Mouse (Mus musculus) MEL (cell line): ENCODE measurements at regions not wholly inside any gene's neighbourhood (a gene's known extent, or its start where the extent isn't known, plus 50 kb on each side); places are given as distances from the start of the nearest gene placed in this dataset.
"Not testable (repeated sequence)": the region's sequence is repeated elsewhere in the genome, so short reads cannot be mapped to it uniquely, and the experiment has no call there.

Source experiments
- DNase-seq: peaks from one replicate; pipeline ENCODE4 v3.0.0; 2011; ENCODE audit warnings: low read depth, low spot score
- H3K27ac ChIP-seq: 2 replicates; pipeline ENCODE4 v1.5.1; 2012; ENCODE audit warnings: low read depth, mild to moderate bottlenecking, control low read depth, low read length, moderate library complexity; ENCODE audit not compliant: control insufficient read depth
- H3K27me3 ChIP-seq, 2 experiments: fragments of 150-350 bp in 1 of 2; sonication (generic) in 1 of 2; 2 replicates each; pipeline ENCODE4 v1.6.1; 2012; ENCODE audit warnings: low read length in 2 of 2, mild to moderate bottlenecking in 2 of 2, improper control_type of control experiment in 1 of 2, moderate library complexity in 1 of 2; ENCODE audit not compliant: insufficient read depth in 2 of 2, control insufficient read depth in 1 of 2
- H3K36me3 ChIP-seq, 2 experiments: 2 replicates each; pipeline ENCODE4 v1.6.1; 2012 to 2014; ENCODE audit warnings: low read length in 2 of 2, improper control_type of control experiment in 1 of 2, inconsistent platforms in 1 of 2, mild to moderate bottlenecking in 1 of 2; ENCODE audit not compliant: insufficient read depth in 2 of 2, control insufficient read depth in 1 of 2
- H3K4me1 ChIP-seq, 2 experiments: fragments of 150-350 bp in 1 of 2; sonication (generic) in 1 of 2; 2 replicates each; pipeline ENCODE4 v1.6.1; 2012; ENCODE audit warnings: low read length in 2 of 2, improper control_type of control experiment in 1 of 2, mild to moderate bottlenecking in 1 of 2; ENCODE audit not compliant: insufficient read depth in 2 of 2, control insufficient read depth in 1 of 2
- H3K4me3 ChIP-seq, 2 experiments: fragments of 150-350 bp in 1 of 2; sonication (generic) in 1 of 2; 2 replicates each; pipeline ENCODE4 v1.5.1; 2012; ENCODE audit warnings: low read depth in 2 of 2, low read length in 2 of 2, mild to moderate bottlenecking in 2 of 2, moderate library complexity in 2 of 2, control low read depth in 1 of 2, improper control_type of control experiment in 1 of 2; ENCODE audit not compliant: control insufficient read depth in 1 of 2, insufficient read depth in 1 of 2
- H3K79me2 ChIP-seq: 2 replicates; pipeline ENCODE4 v1.6.1; 2012; ENCODE audit warnings: mild to moderate bottlenecking, low read length, moderate library complexity; ENCODE audit not compliant: control insufficient read depth, poor library complexity, insufficient read depth
- H3K9ac ChIP-seq: 2 replicates; pipeline ENCODE4 v1.6.1; 2012; ENCODE audit warnings: low read depth, mild to moderate bottlenecking, control low read depth, low read length, moderate library complexity; ENCODE audit not compliant: control insufficient read depth, poor library complexity, severe bottlenecking
- H3K9me3 ChIP-seq: fragments of 150-350 bp; sonication (generic); replicated peaks from 2 replicates; pipeline ENCODE4 v1.6.1; 2012; ENCODE audit warnings: mild to moderate bottlenecking, low read length, improper control_type of control experiment, moderate library complexity; ENCODE audit not compliant: insufficient read depth
- BHLHE40 ChIP-seq: IDR thresholded peaks from 2 replicates; pipeline ENCODE4 v1.6.1; 2012; ENCODE audit warnings: low read depth, mild to moderate bottlenecking, inconsistent platforms, low read length, improper control_type of control experiment, borderline replicate concordance
- E2F4 ChIP-seq: IDR thresholded peaks from 2 replicates; pipeline ENCODE4 v1.6.1; 2011; ENCODE audit warnings: low read depth, low read length, improper control_type of control experiment, borderline replicate concordance
- HCFC1 ChIP-seq: IDR thresholded peaks from 2 replicates; pipeline ENCODE4 v1.6.1; 2012; ENCODE audit warnings: low read depth, mild to moderate bottlenecking, inconsistent platforms, low read length, improper control_type of control experiment, moderate library complexity
- KAT2A ChIP-seq: conservative IDR thresholded peaks from 2 replicates; pipeline ENCODE4 v1.6.1; 2012; ENCODE audit warnings: low read depth, low read length, improper control_type of control experiment, inconsistent platforms
- MXI1 ChIP-seq: IDR thresholded peaks from 2 replicates; pipeline ENCODE4 v1.6.1; 2011; ENCODE audit warnings: mild to moderate bottlenecking, low read depth, low read length, improper control_type of control experiment
- POLR2AphosphoS2 ChIP-seq: IDR thresholded peaks from 2 replicates; pipeline ENCODE4 v1.6.1; 2011; ENCODE audit warnings: low read length, improper control_type of control experiment
- RAD21 ChIP-seq: IDR thresholded peaks from 2 replicates; pipeline ENCODE4 v1.6.1; 2011; ENCODE audit warnings: mild to moderate bottlenecking, low read depth, low read length, improper control_type of control experiment
- SIN3A ChIP-seq: IDR thresholded peaks from 2 replicates; pipeline ENCODE4 v1.6.1; 2012; ENCODE audit warnings: low read length, improper control_type of control experiment, inconsistent platforms
- TAL1 ChIP-seq: IDR thresholded peaks from 2 replicates; pipeline ENCODE4 v1.6.1; 2012; ENCODE audit warnings: mild to moderate bottlenecking, inconsistent platforms, low read length, moderate library complexity, mixed read lengths
- USF2 ChIP-seq, 2 experiments: IDR thresholded peaks; 2 replicates each; pipeline ENCODE4 v1.6.1; 2011 to 2012; ENCODE audit warnings: improper control_type of control experiment in 2 of 2, low read length in 2 of 2, borderline replicate concordance in 1 of 2, inconsistent platforms in 1 of 2, low read depth in 1 of 2, mild to moderate bottlenecking in 1 of 2; ENCODE audit not compliant: insufficient read depth in 1 of 2

GRCm38 (mm10) chr8:109340647-109341046, 153.2 kb upstream of the Pmfbp1 start:
- not testable (repeated sequence) for H3K27ac ChIP-seq, H3K9me3 ChIP-seq, H3K9ac ChIP-seq, DNase-seq, H3K4me1 ChIP-seq, H3K79me2 ChIP-seq, H3K27me3 ChIP-seq, H3K4me3 ChIP-seq, H3K36me3 ChIP-seq

- no peaks in the 10 kb centered on the region for H3K4me1 ChIP-seq
- no peak overlapping the region for H3K4me3 ChIP-seq
- no peaks in the 10 kb centered on the region for H3K36me3 ChIP-seq
- no peak overlapping the region for H3K9ac ChIP-seq
- no peak overlapping the region for H3K27ac ChIP-seq
- H3K79me2 ChIP-seq, result no peaks in the 10 kb centered on the region
- no peak for TF ChIP-seq SIN3A
- no peak for TF ChIP-seq BHLHE40
- TF ChIP-seq, all 39 proteins: peak for 0
- H3K9me3 ChIP-seq, result no peaks in the 10 kb centered on the region
- DNase-seq, result no peak
- no peaks in the 10 kb centered on the region for H3K27me3 ChIP-seq
These were observed 138.7 kb upstream of the Pmfbp1 start for GRCm38 (mm10) chr8:109355168-109355567.

- Histone ChIP-seq H3K36me3 (no peaks in the 10 kb centered on the region), H3K4me3 (no peak overlapping the region), H3K4me1 (no peaks in the 10 kb centered on the region), H3K79me2 (no peaks in the 10 kb centered on the region), H3K27me3 (no peaks in the 10 kb centered on the region), H3K9me3 (no peaks in the 10 kb centered on the region)
- no peak for DNase-seq
- no peak for TF ChIP-seq KAT2A
- no peak for TF ChIP-seq MXI1
- TF ChIP-seq POLR2AphosphoS2, result no peak
- TF ChIP-seq USF2 (IDR thresholded peaks at IDR 0.05; ENCODE audit: borderline replicate concordance in 1 of 2, insufficient read depth in 1 of 2, low read depth in 1 of 2, low read length in 2 of 2), result no peak
- TF ChIP-seq TAL1, result no peak
- TF ChIP-seq E2F4, result no peak
- no peak for TF ChIP-seq HCFC1
- no peak for TF ChIP-seq RAD21
- TF ChIP-seq, all 39 proteins: peak for 0
- Histone ChIP-seq H3K9ac (no peak overlapping the region), H3K27ac (no peak overlapping the region)
These were observed 134.3 kb upstream of the Pmfbp1 start for GRCm38 (mm10) chr8:109359396-109360051.
